Mouse (Mus musculus): ENCODE measurements around the gene Ppp1r14a. TPM values are rescaled to one million over a fixed set of nuclear protein-coding genes. Genes with fewer than 3 reads are reported as not detected.
A peak's percentile ranks its signal among the peaks of the same experiment; 100 is the strongest.

Ppp1r14a gene
- polyA plus RNA-seq, 1 experiment: 57.4 TPM

GRCm38 (mm10) chr7:29287481-29287880, 1.6 kb upstream of the Ppp1r14a start:
- TF ChIP-seq POLR2A (IDR thresholded peaks at IDR 0.05; ENCODE audit: low read depth, low read length) (no peak), CTCF (IDR thresholded peaks at IDR 0.05; ENCODE audit: extremely low read depth, insufficient read length, insufficient replicate concordance, low read depth, low read length) (no peak)
- Histone ChIP-seq H3K27me3 (ENCODE audit: control insufficient read depth, insufficient read depth, low read length) (no peaks in the 10 kb centered on the region), H3K4me1 (ENCODE audit: control insufficient read depth, insufficient read depth, insufficient read length, low read length) (peaks cover 21% of the 10 kb centered on the region), H3K27ac (ENCODE audit: insufficient read depth, low read depth, low read length) (no peak overlapping the region), H3K4me3 (ENCODE audit: low read depth, low read length) (no peak overlapping the region), H3K36me3 (ENCODE audit: control insufficient read depth, insufficient read depth, low read length) (no peaks in the 10 kb centered on the region)
- WGBS: 70% methylated on average over 7 of the region's 7 CpGs

GRCm38 (mm10) chr7:29288079-29288478, 1.0 kb upstream of the Ppp1r14a start:
- H3K4me1 ChIP-seq (ENCODE audit: control insufficient read depth, insufficient read depth, insufficient read length, low read length): peaks cover 17% of the 10 kb centered on the region
- TF ChIP-seq CTCF (IDR thresholded peaks at IDR 0.05; ENCODE audit: extremely low read depth, insufficient read length, insufficient replicate concordance, low read depth, low read length) (no peak), POLR2A (IDR thresholded peaks at IDR 0.05; ENCODE audit: low read depth, low read length) (no peak)
- WGBS: 37% methylated on average over 2 of the region's 2 CpGs
- H3K4me3 ChIP-seq (ENCODE audit: low read depth, low read length): no peak overlapping the region
- H3K27me3 ChIP-seq (ENCODE audit: control insufficient read depth, insufficient read depth, low read length): no peaks in the 10 kb centered on the region
- no peaks in the 10 kb centered on the region for H3K36me3 ChIP-seq (ENCODE audit: control insufficient read depth, insufficient read depth, low read length)
- no peak overlapping the region for H3K27ac ChIP-seq (ENCODE audit: insufficient read depth, low read depth, low read length)

GRCm38 (mm10) chr7:29289856-29290255, 748 bp downstream of the Ppp1r14a start:
- Histone ChIP-seq H3K4me1 (ENCODE audit: control insufficient read depth, insufficient read depth, insufficient read length, low read length) (peaks cover 17% of the 10 kb centered on the region), H3K4me3 (ENCODE audit: low read depth, low read length) (peak overlapping the region; percentile 72), H3K36me3 (ENCODE audit: control insufficient read depth, insufficient read depth, low read length) (no peaks in the 10 kb centered on the region), H3K27me3 (ENCODE audit: control insufficient read depth, insufficient read depth, low read length) (no peaks in the 10 kb centered on the region), H3K27ac (ENCODE audit: insufficient read depth, low read depth, low read length) (peak overlapping the region; percentile 72; the same call in 1 of the 2 replicates)
- no peak for TF ChIP-seq POLR2A (IDR thresholded peaks at IDR 0.05; ENCODE audit: low read depth, low read length)
- TF ChIP-seq CTCF (IDR thresholded peaks at IDR 0.05; ENCODE audit: extremely low read depth, insufficient read length, insufficient replicate concordance, low read depth, low read length): no peak
- WGBS: 85% methylated on average over 6 of the region's 6 CpGs

GRCm38 (mm10) chr7:29290691-29291485, 1.8 kb downstream of the Ppp1r14a start:
- 72% methylated on average over 11 of the region's 11 CpGs for WGBS
- Histone ChIP-seq H3K4me1 (ENCODE audit: control insufficient read depth, insufficient read depth, insufficient read length, low read length) (peaks cover 17% of the 10 kb centered on the region), H3K27me3 (ENCODE audit: control insufficient read depth, insufficient read depth, low read length) (no peaks in the 10 kb centered on the region), H3K27ac (ENCODE audit: insufficient read depth, low read depth, low read length) (peak overlapping the region; percentile 62; the same call in 1 of the 2 replicates), H3K4me3 (ENCODE audit: low read depth, low read length) (peak overlapping the region; percentile 28), H3K36me3 (ENCODE audit: control insufficient read depth, insufficient read depth, low read length) (no peaks in the 10 kb centered on the region)
- no peak for TF ChIP-seq POLR2A (IDR thresholded peaks at IDR 0.05; ENCODE audit: low read depth, low read length)
- TF ChIP-seq CTCF (IDR thresholded peaks at IDR 0.05; ENCODE audit: extremely low read depth, insufficient read length, insufficient replicate concordance, low read depth, low read length): no peak

GRCm38 (mm10) chr7:29291616-29292457, 2.7 kb downstream of the Ppp1r14a start:
- H3K4me1 ChIP-seq (ENCODE audit: control insufficient read depth, insufficient read depth, insufficient read length, low read length): peaks cover 17% of the 10 kb centered on the region

GRCm38 (mm10) chr7:29292458-29293098, 3.5 kb downstream of the Ppp1r14a start:
- no peaks in the 10 kb centered on the region for H3K36me3 ChIP-seq (ENCODE audit: control insufficient read depth, insufficient read depth, low read length)
- no peaks in the 10 kb centered on the region for H3K27me3 ChIP-seq (ENCODE audit: control insufficient read depth, insufficient read depth, low read length)
- no peak overlapping the region for H3K4me3 ChIP-seq (ENCODE audit: low read depth, low read length)
- peak overlapping the region; percentile 23 for H3K27ac ChIP-seq (ENCODE audit: insufficient read depth, low read depth, low read length)
- peaks cover 13% of the 10 kb centered on the region for H3K4me1 ChIP-seq (ENCODE audit: control insufficient read depth, insufficient read depth, insufficient read length, low read length)
- no peak for TF ChIP-seq POLR2A (IDR thresholded peaks at IDR 0.05; ENCODE audit: low read depth, low read length)
- no peak for TF ChIP-seq CTCF (IDR thresholded peaks at IDR 0.05; ENCODE audit: extremely low read depth, insufficient read length, insufficient replicate concordance, low read depth, low read length)
- WGBS: 63% methylated on average over 8 of the region's 8 CpGs

More at GRCm38 (mm10) chr7:29291616-29292457, 2.7 kb downstream of the Ppp1r14a start:
- H3K27me3 ChIP-seq (ENCODE audit: control insufficient read depth, insufficient read depth, low read length): no peaks in the 10 kb centered on the region
- no peak overlapping the region for H3K4me3 ChIP-seq (ENCODE audit: low read depth, low read length)
- H3K36me3 ChIP-seq (ENCODE audit: control insufficient read depth, insufficient read depth, low read length): no peaks in the 10 kb centered on the region
- 61% methylated on average over 7 of the region's 7 CpGs for WGBS
- peak overlapping the region; percentile 62; the same call in 1 of the 2 replicates for H3K27ac ChIP-seq (ENCODE audit: insufficient read depth, low read depth, low read length)
- TF ChIP-seq CTCF (IDR thresholded peaks at IDR 0.05; ENCODE audit: extremely low read depth, insufficient read length, insufficient replicate concordance, low read depth, low read length) (no peak), POLR2A (IDR thresholded peaks at IDR 0.05; ENCODE audit: low read depth, low read length) (no peak)

All from small intestine, adult 2 months (tissue).